Mouse (Mus musculus): ENCODE data around the gene Dgkg.

DNA sequence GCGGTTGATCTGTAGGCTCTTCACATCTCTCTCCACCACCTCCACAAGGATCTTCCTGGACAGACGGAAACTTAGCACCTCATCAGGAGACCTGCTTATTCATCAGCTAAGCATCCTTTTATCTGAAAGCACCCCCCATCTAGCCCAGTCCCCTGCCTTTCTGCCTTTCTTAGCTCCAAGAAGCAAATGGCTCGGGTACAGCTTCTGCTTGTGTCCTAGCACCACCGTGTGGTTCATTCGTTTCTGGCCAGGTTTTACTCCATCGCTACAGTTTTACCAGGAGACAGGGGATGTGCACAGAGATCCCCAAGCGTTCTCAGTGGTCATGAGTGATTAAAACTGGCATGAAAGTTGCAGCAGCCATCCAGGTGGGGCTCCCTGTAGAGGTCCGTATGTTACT lies 79.4 kb downstream of the Dgkg start:
- TF ChIP-seq CTCF (IDR thresholded peaks at IDR 0.05; ENCODE audit: borderline replicate concordance, insufficient read depth, low read depth, low read length) (no peak), POLR2A (IDR thresholded peaks at IDR 0.05; ENCODE audit: borderline replicate concordance, insufficient read depth, low read length) (no peak)

Data from cerebellum, adult 2 months (tissue).